In genomic region chr10:79798289-79798928, GRCm38 (mm10) we compare ENCODE assay signal across 10 mouse cellular contexts. TPM values are rescaled to one million over a fixed set of nuclear protein-coding genes. Genes with fewer than 3 reads are reported as not detected.
DNase-seq lines count a peak whose midpoint lies in the region; ATAC-seq and TF ChIP-seq lines count a peak whose summit lies in the region.
"Had no signal": no experiment of that assay in that cellular context is flagged by ENCODE, and none has a peak within 500 bp of the region (broad histone marks: within the 10 kb centered on the region; RNA-seq: fewer than 3 reads in every experiment).

No protein-coding gene starts in this region.

- no peak overlapping the region for H3K4me3 ChIP-seq in heart, embryonic 13.5 days
- H3K4me3 ChIP-seq in liver, embryonic 12.5 days, result no peak overlapping the region
- no peak overlapping the region for H3K4me3 ChIP-seq in limb, embryonic 10.5 days
- H3K4me3 ChIP-seq in stomach, postnatal 0 days (ENCODE audit: low read depth, low read length), result no peak overlapping the region

- H3K36me3 ChIP-seq in heart, embryonic 13.5 days, result no peaks in the 10 kb centered on the region
- H3K36me3 ChIP-seq in liver, embryonic 12.5 days, result no peaks in the 10 kb centered on the region
- H3K36me3 ChIP-seq in limb, embryonic 10.5 days, result peaks cover 30% of the 10 kb centered on the region
- no peaks in the 10 kb centered on the region for H3K36me3 ChIP-seq in stomach, postnatal 0 days (ENCODE audit: control insufficient read depth, insufficient read depth, low read length)

- peaks cover 43% of the 10 kb centered on the region for H3K4me1 ChIP-seq in heart, embryonic 13.5 days
- H3K4me1 ChIP-seq in liver, embryonic 12.5 days, result peaks cover 81% of the 10 kb centered on the region
- H3K4me1 ChIP-seq in limb, embryonic 10.5 days, result peaks cover 62% of the 10 kb centered on the region
- H3K4me1 ChIP-seq in stomach, postnatal 0 days (replicated peaks; ENCODE audit: control insufficient read depth, insufficient read depth), result peaks cover 9% of the 10 kb centered on the region

- TF ChIP-seq EP300 in stomach, postnatal 0 days (optimal IDR thresholded peaks at IDR 0.05), result no peak

- intact Hi-C loops in heart, postnatal 14 days (cut with DNase I), result no loop called here

- no peaks in the 10 kb centered on the region for H3K27me3 ChIP-seq in heart, embryonic 13.5 days (replicated peaks)
- H3K27me3 ChIP-seq in liver, embryonic 12.5 days (replicated peaks), result peaks cover 14% of the 10 kb centered on the region
- no peaks in the 10 kb centered on the region for H3K27me3 ChIP-seq in limb, embryonic 10.5 days (ENCODE audit: low read depth, poor library complexity, severe bottlenecking)
- H3K27me3 ChIP-seq in stomach, postnatal 0 days (ENCODE audit: control insufficient read depth, insufficient read depth, low read length), result no peaks in the 10 kb centered on the region

- no peak for ATAC-seq in heart, embryonic 13.5 days (ENCODE audit: extremely low read depth, insufficient number of reproducible peaks, low FRiP score, low TSS enrichment)
- ATAC-seq in liver, embryonic 12.5 days, result 0 out of 2 replicates have a peak, but pooled peaks have one; percentile 19
- ATAC-seq in CD4-positive, CD25-positive, alpha-beta regulatory T cell, adult 4 months, result no peak
- ATAC-seq in stomach, postnatal 0 days (ENCODE audit: low FRiP score, low TSS enrichment), result no peak

- no peak overlapping the region for H3K4me2 ChIP-seq in heart, embryonic 13.5 days
- H3K4me2 ChIP-seq in liver, embryonic 12.5 days, result peak overlapping the region; percentile 18
- H3K4me2 ChIP-seq in stomach, postnatal 0 days (replicated peaks; ENCODE audit: low read depth), result no peak overlapping the region

- no peak for DNase-seq in heart, postnatal 14 days
- peak; percentile 48 for DNase-seq in thymus, postnatal 4 days
- no peak for DNase-seq in thymus, adult 18-20 months
- DNase-seq in limb, embryonic 10.5 days (ENCODE audit: low spot score), result no peak
- no peak for DNase-seq in stomach, postnatal 0 days (ENCODE audit: low spot score)
- DNase-seq: adrenal gland, adult 8-10 months had no signal

- WGBS in heart, embryonic 13.5 days, result 77% methylated on average over 12 of the region's 12 CpGs
- 34% methylated on average over 12 of the region's 12 CpGs for WGBS in liver, embryonic 12.5 days (ENCODE audit: insufficient replicate concordance)
- 90% methylated on average over 12 of the region's 12 CpGs for WGBS in limb, embryonic 10.5 days
- 85% methylated on average over 12 of the region's 12 CpGs for WGBS in stomach, postnatal 0 days

- no peaks in the 10 kb centered on the region for H3K9me3 ChIP-seq in heart, embryonic 13.5 days
- no peaks in the 10 kb centered on the region for H3K9me3 ChIP-seq in liver, embryonic 12.5 days (replicated peaks)
- H3K9me3 ChIP-seq in limb, embryonic 10.5 days (replicated peaks), result no peaks in the 10 kb centered on the region
- H3K9me3 ChIP-seq in stomach, postnatal 0 days (ENCODE audit: control insufficient read depth, low read length), result no peaks in the 10 kb centered on the region

- no peak overlapping the region for H3K9ac ChIP-seq in heart, embryonic 13.5 days
- no peak overlapping the region for H3K9ac ChIP-seq in liver, embryonic 12.5 days
- no peak overlapping the region for H3K9ac ChIP-seq in stomach, postnatal 0 days (ENCODE audit: low read length)

- TF ChIP-seq CTCF in stomach, postnatal 0 days (IDR thresholded peaks at IDR 0.05; ENCODE audit: low read depth), result no peak

- peak overlapping the region; percentile 54 for H3K27ac ChIP-seq in heart, embryonic 13.5 days (replicated peaks)
- H3K27ac ChIP-seq in liver, embryonic 12.5 days, result peak overlapping the region; percentile 49
- no peak overlapping the region for H3K27ac ChIP-seq in limb, embryonic 10.5 days
- no peak overlapping the region for H3K27ac ChIP-seq in stomach, postnatal 0 days (replicated peaks)
- H3K27ac ChIP-seq: macrophage had no signal

RNA-seq across cellular contexts. Expression of gene Palm, which starts 5.0 kb away (rescaled TPM):
- 67.1 and 69.3 TPM in 2 replicates for polyA plus RNA-seq in heart, embryonic 13.5 days (2015; fragmentation: Nextera tagmentation; extraction: Ambion mirVana)
- total RNA-seq in heart, postnatal 14 days (2021), result 10 to 100 TPM; 71.8 to 86.5 TPM
- polyA plus RNA-seq in liver, embryonic 12.5 days (2016; fragmentation: Nextera tagmentation; extraction: Ambion mirVana), result 12.4 and 13.2 TPM in 2 replicates
- under 1 TPM in 1 of 2 experiments, not detected in 1; 0.23 TPM for polyA plus RNA-seq in CD4-positive, CD25-positive, alpha-beta regulatory T cell, adult 4 months (2017; shearing (Covaris generic))
- polyA plus RNA-seq in limb, embryonic 10.5 days (2016; fragmentation: Nextera tagmentation; extraction: Ambion mirVana), result 121 and 126 TPM in 2 replicates
- 27.8 and 29.1 TPM in 2 replicates for polyA plus RNA-seq in stomach, postnatal 0 days (2015; fragmentation: Nextera tagmentation; extraction: Ambion mirVana)

RNA-seq across cellular contexts. Expression of gene Prss57, which starts 7.6 kb away (rescaled TPM):
- 0.51 TPM in 1 of 2 replicates, not detected in the other for polyA plus RNA-seq in heart, embryonic 13.5 days (2015; fragmentation: Nextera tagmentation; extraction: Ambion mirVana)
- total RNA-seq in heart, postnatal 14 days (2021), result under 1 TPM in 1 of 2 experiments, not detected in 1; 0.51 TPM
- polyA plus RNA-seq in liver, embryonic 12.5 days (2016; fragmentation: Nextera tagmentation; extraction: Ambion mirVana), result 1.4 and 2.2 TPM in 2 replicates
- polyA plus RNA-seq in CD4-positive, CD25-positive, alpha-beta regulatory T cell, adult 4 months (2017; shearing (Covaris generic)), result not detected
- polyA plus RNA-seq in limb, embryonic 10.5 days (2016; fragmentation: Nextera tagmentation; extraction: Ambion mirVana), result 0.19 TPM in 1 of 2 replicates, not detected in the other
- 0.04 and 0.15 TPM in 2 replicates for polyA plus RNA-seq in stomach, postnatal 0 days (2015; fragmentation: Nextera tagmentation; extraction: Ambion mirVana)
- polyA plus RNA-seq: macrophage had no signal

RNA-seq across cellular contexts. Expression of gene Fstl3, which starts 21.3 kb away (rescaled TPM):
- polyA plus RNA-seq in heart, embryonic 13.5 days (2015; fragmentation: Nextera tagmentation; extraction: Ambion mirVana), result 23.8 and 27.3 TPM in 2 replicates
- 1 to 10 TPM; 2.8 to 3.4 TPM for total RNA-seq in heart, postnatal 14 days (2021)
- 0.80 and 0.98 TPM in 2 replicates for polyA plus RNA-seq in liver, embryonic 12.5 days (2016; fragmentation: Nextera tagmentation; extraction: Ambion mirVana)
- polyA plus RNA-seq in CD4-positive, CD25-positive, alpha-beta regulatory T cell, adult 4 months (2017; shearing (Covaris generic)), result under 1 TPM in 1 of 2 experiments, not detected in 1; 0.53 TPM
- polyA plus RNA-seq in limb, embryonic 10.5 days (2016; fragmentation: Nextera tagmentation; extraction: Ambion mirVana), result 1.8 and 2.3 TPM in 2 replicates
- polyA plus RNA-seq in stomach, postnatal 0 days (2015; fragmentation: Nextera tagmentation; extraction: Ambion mirVana), result 14.1 and 17.6 TPM in 2 replicates

RNA-seq across cellular contexts. Expression of gene Misp, which starts 22.4 kb away (rescaled TPM):
- polyA plus RNA-seq in heart, embryonic 13.5 days (2015; fragmentation: Nextera tagmentation; extraction: Ambion mirVana), result 1.2 and 1.4 TPM in 2 replicates
- total RNA-seq in heart, postnatal 14 days (2021), result under 1 TPM; 0.26 to 0.54 TPM
- 0.49 and 0.54 TPM in 2 replicates for polyA plus RNA-seq in liver, embryonic 12.5 days (2016; fragmentation: Nextera tagmentation; extraction: Ambion mirVana)
- polyA plus RNA-seq in CD4-positive, CD25-positive, alpha-beta regulatory T cell, adult 4 months (2017; shearing (Covaris generic)), result under 1 TPM in 1 of 2 experiments, not detected in 1; 0.27 TPM
- polyA plus RNA-seq in limb, embryonic 10.5 days (2016; fragmentation: Nextera tagmentation; extraction: Ambion mirVana), result 0.60 TPM in 1 of 2 replicates, not detected in the other
- 57.6 and 58.0 TPM in 2 replicates for polyA plus RNA-seq in stomach, postnatal 0 days (2015; fragmentation: Nextera tagmentation; extraction: Ambion mirVana)

RNA-seq across cellular contexts. Expression of gene Rnf126, which starts 31.7 kb away (rescaled TPM):
- polyA plus RNA-seq in heart, embryonic 13.5 days (2015; fragmentation: Nextera tagmentation; extraction: Ambion mirVana), result 61.4 and 66.3 TPM in 2 replicates
- 10 to 100 TPM; 25.9 to 26.7 TPM for total RNA-seq in heart, postnatal 14 days (2021)
- polyA plus RNA-seq in liver, embryonic 12.5 days (2016; fragmentation: Nextera tagmentation; extraction: Ambion mirVana), result 79.6 and 80.4 TPM in 2 replicates
- polyA plus RNA-seq in CD4-positive, CD25-positive, alpha-beta regulatory T cell, adult 4 months (2017; shearing (Covaris generic)), result 1 to 10 TPM; 3.4 to 3.5 TPM
- polyA plus RNA-seq in limb, embryonic 10.5 days (2016; fragmentation: Nextera tagmentation; extraction: Ambion mirVana), result 141 and 151 TPM in 2 replicates
- 60.0 and 68.6 TPM in 2 replicates for polyA plus RNA-seq in stomach, postnatal 0 days (2015; fragmentation: Nextera tagmentation; extraction: Ambion mirVana)

Comparison
In these comparisons a context has a peak if more than half of its experiments do, and no peak if none do; other contexts are left out.
1. H3K27ac ChIP-seq: peak in heart, embryonic 13.5 days (single experiment) and liver, embryonic 12.5 days (single experiment); none in limb, embryonic 10.5 days (single experiment) and stomach, postnatal 0 days (single experiment).
2. RNA of gene Palm, which starts 5.0 kb away (polyA plus RNA-seq): 121 to 126 TPM in limb, embryonic 10.5 days, 67.1 to 69.3 TPM in heart, embryonic 13.5 days, 27.8 to 29.1 TPM in stomach, postnatal 0 days and 12.4 to 13.2 TPM in liver, embryonic 12.5 days; 0.23 TPM in CD4-positive, CD25-positive, alpha-beta regulatory T cell, adult 4 months; every median in the first group is over 10 times any median in the second.